Mouse (Mus musculus) Muller cell, postnatal 12 days (primary cell): ENCODE data around the gene Hadh.

Source experiments
- DNase-seq: peaks from one replicate; pipeline ENCODE4 v3.0.0-alpha.2; 2015; ENCODE audit errors: inconsistent ontology term

Hadh gene

GRCm38 (mm10) chr3:131271559-131272373 lies at the start of gene Hadh:
Hadh (minus strand) TSS chr3:131272101.
- DNase-seq, result peak; percentile 94

- DNase-seq, result peak; percentile 45
Observed at GRCm38 (mm10) chr3:131320184-131320583, 48.3 kb upstream of the Hadh start.

GRCm38 (mm10) chr3:131318211-131318610 lies 46.3 kb upstream of the Hadh start:
- no peak for DNase-seq

GRCm38 (mm10) chr3:131317126-131317525 lies 45.2 kb upstream of the Hadh start:
- no peak for DNase-seq

- DNase-seq, result no peak
Observed at GRCm38 (mm10) chr3:131315957-131316510, 44.1 kb upstream of the Hadh start.

- DNase-seq, result no peak
Observed at GRCm38 (mm10) chr3:131312340-131312739, 40.4 kb upstream of the Hadh start.

- no peak for DNase-seq
Observed at GRCm38 (mm10) chr3:131310572-131310971, 38.7 kb upstream of the Hadh start.

GRCm38 (mm10) chr3:131307811-131308210 lies 35.9 kb upstream of the Hadh start:
- no peak for DNase-seq

- no peak for DNase-seq
Observed at GRCm38 (mm10) chr3:131306255-131306654, 34.4 kb upstream of the Hadh start.

GRCm38 (mm10) chr3:131303320-131303714 lies 31.4 kb upstream of the Hadh start:
- no peak for DNase-seq

GRCm38 (mm10) chr3:131302452-131303319 lies 30.8 kb upstream of the Hadh start, which contains the start of gene Cyp2u1:
Cyp2u1 (minus strand) TSS chr3:131303227.
- DNase-seq, result peak; percentile 95

- peak; percentile 40 for DNase-seq
Observed at GRCm38 (mm10) chr3:131299908-131300307, 28.0 kb upstream of the Hadh start.

- no peak for DNase-seq
Observed at GRCm38 (mm10) chr3:131299078-131299477, 27.2 kb upstream of the Hadh start.

- no peak for DNase-seq
Observed at GRCm38 (mm10) chr3:131296893-131297292, 25.0 kb upstream of the Hadh start.

- no peak for DNase-seq
Observed at GRCm38 (mm10) chr3:131295513-131296200, 23.8 kb upstream of the Hadh start.

- no peak for DNase-seq
Observed at GRCm38 (mm10) chr3:131294503-131294902, 22.6 kb upstream of the Hadh start.

GRCm38 (mm10) chr3:131292959-131293358 lies 21.1 kb upstream of the Hadh start:
- DNase-seq, result no peak

- no peak for DNase-seq
Observed at GRCm38 (mm10) chr3:131292349-131292748, 20.4 kb upstream of the Hadh start.

GRCm38 (mm10) chr3:131291890-131292289 lies 20.0 kb upstream of the Hadh start:
- DNase-seq, result no peak

- DNase-seq, result no peak
Observed at GRCm38 (mm10) chr3:131274151-131274550, 2.2 kb upstream of the Hadh start.

- no peak for DNase-seq
Observed at GRCm38 (mm10) chr3:131272374-131273100, 636 bp upstream of the Hadh start.
